Mouse (Mus musculus): ENCODE measurements at regions not wholly inside any gene's neighbourhood (a gene's known extent, or its start where the extent isn't known, plus 50 kb on each side); places are given as distances from the start of the nearest gene placed in this dataset.

DNA sequence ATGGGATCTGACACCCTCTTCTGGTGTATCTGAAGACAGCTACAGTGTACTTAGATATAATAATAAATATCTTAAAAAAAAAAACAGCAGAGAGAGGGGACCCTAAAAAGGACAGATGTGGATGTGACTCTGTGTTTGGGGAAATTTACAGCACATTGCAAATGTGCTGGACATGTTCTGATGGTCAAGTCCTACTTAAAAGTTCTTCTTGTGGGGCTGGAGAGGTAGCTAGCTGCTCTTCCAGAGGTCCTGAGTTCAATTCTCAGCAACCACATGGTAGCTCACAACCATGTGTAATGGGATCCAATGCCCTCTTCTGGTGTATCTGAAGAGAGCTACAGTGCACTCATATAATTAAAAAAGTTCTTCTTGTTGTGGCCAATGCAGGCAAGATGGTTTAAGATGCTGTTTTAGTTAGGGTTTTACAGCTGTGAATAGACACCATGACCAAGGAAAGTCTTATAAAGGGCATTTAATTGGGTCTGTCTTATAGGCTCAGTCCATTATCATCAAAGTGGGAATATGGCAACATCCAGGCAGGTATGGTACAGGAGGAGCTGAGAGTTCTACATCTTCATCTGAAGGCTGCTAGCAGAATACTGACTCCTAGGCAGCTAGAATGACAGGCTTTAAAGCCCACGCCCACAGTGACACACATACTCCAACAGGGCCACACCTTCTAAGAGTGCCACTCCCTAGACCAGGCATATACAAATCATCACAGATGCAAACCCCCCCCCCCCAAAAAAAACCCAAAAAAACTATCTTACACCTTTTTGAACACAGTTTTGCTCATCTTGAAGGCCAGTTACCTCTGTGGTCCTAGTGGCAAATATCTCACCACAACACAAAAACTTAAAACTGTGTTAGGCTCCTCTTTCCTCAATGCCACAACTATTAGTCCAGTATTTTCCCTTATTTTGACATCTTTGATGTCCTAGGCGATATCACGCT lies 118.5 kb upstream of the Cpm start:
- Histone ChIP-seq H3K4me2 (ENCODE audit: low read depth, low read length) (no peak overlapping the region), H3K9me3 (ENCODE audit: control insufficient read depth, low read length) (no peaks in the 10 kb centered on the region), H3K4me1 (ENCODE audit: control insufficient read depth, insufficient read depth, low read length) (no peaks in the 10 kb centered on the region), H3K27ac (ENCODE audit: low read length) (no peak overlapping the region), H3K4me3 (ENCODE audit: low read length) (no peak overlapping the region), H3K9ac (ENCODE audit: low read depth, low read length) (no peak overlapping the region), H3K36me3 (ENCODE audit: control insufficient read depth, insufficient read depth, low read length) (no peaks in the 10 kb centered on the region), H3K27me3 (replicated peaks; ENCODE audit: control insufficient read depth, insufficient read depth, low read length) (no peaks in the 10 kb centered on the region)
- no peak for ATAC-seq
- 89% methylated on average over 3 of the region's 3 CpGs for WGBS

DNA sequence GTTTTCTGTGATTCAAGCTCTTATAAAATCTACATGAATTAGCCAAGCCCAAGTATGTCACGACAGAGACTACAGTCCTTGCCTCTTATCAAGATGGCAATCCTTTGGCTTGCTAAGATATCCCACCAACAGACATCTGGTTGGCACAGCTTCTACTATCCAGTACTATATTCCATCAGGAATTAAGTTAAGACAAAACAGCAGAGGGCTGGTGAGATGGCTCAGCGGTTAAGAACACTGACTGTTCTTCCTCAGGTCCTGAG lies 119.1 kb upstream of the Cpm start:
- WGBS, result 90% methylated on average over 2 of the region's 2 CpGs
- Histone ChIP-seq H3K9me3 (ENCODE audit: control insufficient read depth, low read length) (no peaks in the 10 kb centered on the region), H3K4me1 (ENCODE audit: control insufficient read depth, insufficient read depth, low read length) (no peaks in the 10 kb centered on the region), H3K27ac (ENCODE audit: low read length) (no peak overlapping the region), H3K4me3 (ENCODE audit: low read length) (no peak overlapping the region), H3K4me2 (ENCODE audit: low read depth, low read length) (no peak overlapping the region), H3K36me3 (ENCODE audit: control insufficient read depth, insufficient read depth, low read length) (no peaks in the 10 kb centered on the region), H3K27me3 (replicated peaks; ENCODE audit: control insufficient read depth, insufficient read depth, low read length) (no peaks in the 10 kb centered on the region), H3K9ac (ENCODE audit: low read depth, low read length) (no peak overlapping the region)
- no peak for ATAC-seq

DNA sequence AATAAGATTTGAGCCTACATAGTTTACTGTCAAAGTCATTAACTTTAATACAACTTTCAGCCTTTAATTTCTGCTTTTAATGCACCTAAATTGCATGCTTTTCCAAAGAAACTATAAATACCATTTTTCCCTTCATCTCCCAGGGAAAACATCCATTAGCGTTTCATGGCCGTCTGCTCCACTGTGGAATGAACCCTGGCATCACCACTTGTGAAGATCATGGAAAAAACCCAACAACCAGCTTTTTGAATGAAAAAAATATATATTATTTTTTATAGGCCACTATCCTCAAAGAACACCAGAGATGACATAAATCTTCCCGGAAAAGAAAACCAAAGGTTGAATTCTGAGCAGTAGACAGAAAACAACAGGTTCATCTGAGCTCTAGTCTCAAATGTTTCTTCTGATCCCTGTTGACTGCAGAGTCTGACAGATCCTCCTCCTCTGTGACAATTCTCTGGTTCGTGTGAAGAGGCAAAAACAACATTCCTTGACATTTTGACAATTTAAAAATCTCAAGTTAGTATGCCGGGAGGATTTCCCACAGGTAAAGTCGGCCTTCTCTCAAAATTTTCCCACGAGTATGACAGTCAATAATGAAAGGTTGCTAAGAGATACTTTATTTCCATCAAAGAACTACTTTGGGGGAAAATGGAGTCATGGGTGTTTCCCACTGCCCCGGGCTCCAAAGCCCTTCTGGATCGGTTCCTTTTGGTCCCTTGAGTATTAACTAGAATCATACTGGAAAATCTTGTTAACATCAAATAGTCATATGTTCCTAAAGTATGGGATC lies 119.7 kb upstream of the Cpm start:
- WGBS, result 84% methylated on average over 9 of the region's 9 CpGs
- Histone ChIP-seq H3K9ac (ENCODE audit: low read depth, low read length) (no peak overlapping the region), H3K27me3 (replicated peaks; ENCODE audit: control insufficient read depth, insufficient read depth, low read length) (no peaks in the 10 kb centered on the region), H3K4me1 (ENCODE audit: control insufficient read depth, insufficient read depth, low read length) (no peaks in the 10 kb centered on the region), H3K36me3 (ENCODE audit: control insufficient read depth, insufficient read depth, low read length) (no peaks in the 10 kb centered on the region), H3K9me3 (ENCODE audit: control insufficient read depth, low read length) (no peaks in the 10 kb centered on the region), H3K4me3 (ENCODE audit: low read length) (no peak overlapping the region), H3K27ac (ENCODE audit: low read length) (no peak overlapping the region), H3K4me2 (ENCODE audit: low read depth, low read length) (no peak overlapping the region)
- ATAC-seq, result no peak

DNA sequence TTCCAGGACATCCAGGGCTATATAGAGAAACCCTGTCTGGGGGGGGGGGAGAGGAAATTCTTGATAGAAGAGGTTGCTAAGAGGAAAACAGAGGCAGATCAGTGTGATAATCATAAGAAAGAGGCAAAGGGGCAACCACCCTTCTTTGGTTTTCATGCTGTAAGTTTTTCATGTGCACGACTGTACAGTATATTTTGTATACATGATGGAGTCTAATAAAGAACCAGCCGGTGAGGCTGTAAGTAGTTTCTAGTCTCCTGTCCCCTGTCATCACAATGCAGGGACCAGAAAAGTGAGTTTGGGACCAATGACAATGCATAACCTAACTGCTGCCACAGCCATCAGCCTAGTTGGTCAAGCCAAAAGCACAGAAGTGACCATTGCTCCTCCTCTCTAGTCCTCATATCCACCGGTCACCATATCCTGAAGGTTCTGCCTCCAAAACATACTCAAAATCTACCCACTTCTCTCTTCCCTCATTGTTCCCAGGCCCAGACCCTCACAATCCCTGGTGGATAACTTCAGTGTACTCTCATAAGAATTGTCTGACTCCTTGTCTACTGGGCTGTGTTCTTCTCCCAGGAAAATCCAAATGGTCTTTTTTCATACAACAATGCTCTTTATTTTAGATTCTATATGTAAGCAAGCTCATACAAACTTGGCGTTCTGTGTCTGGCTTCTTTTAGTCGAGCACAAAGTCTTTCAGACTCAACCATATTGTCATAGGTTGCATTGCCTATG lies 122.9 kb upstream of the Cpm start:
- no peak overlapping the region for H3K9ac ChIP-seq (ENCODE audit: low read depth, low read length)
- no peak overlapping the region for H3K4me2 ChIP-seq (ENCODE audit: low read depth, low read length)
- no peak overlapping the region for H3K27ac ChIP-seq (ENCODE audit: low read length)
- no peak for ATAC-seq
- no peaks in the 10 kb centered on the region for H3K27me3 ChIP-seq (replicated peaks; ENCODE audit: control insufficient read depth, insufficient read depth, low read length)
- 95% methylated on average over 5 of the region's 5 CpGs for WGBS
- H3K36me3 ChIP-seq (ENCODE audit: control insufficient read depth, insufficient read depth, low read length), result no peaks in the 10 kb centered on the region
- no peak overlapping the region for H3K4me3 ChIP-seq (ENCODE audit: low read length)
- no peaks in the 10 kb centered on the region for H3K9me3 ChIP-seq (ENCODE audit: control insufficient read depth, low read length)
- H3K4me1 ChIP-seq (ENCODE audit: control insufficient read depth, insufficient read depth, low read length), result no peaks in the 10 kb centered on the region

DNA sequence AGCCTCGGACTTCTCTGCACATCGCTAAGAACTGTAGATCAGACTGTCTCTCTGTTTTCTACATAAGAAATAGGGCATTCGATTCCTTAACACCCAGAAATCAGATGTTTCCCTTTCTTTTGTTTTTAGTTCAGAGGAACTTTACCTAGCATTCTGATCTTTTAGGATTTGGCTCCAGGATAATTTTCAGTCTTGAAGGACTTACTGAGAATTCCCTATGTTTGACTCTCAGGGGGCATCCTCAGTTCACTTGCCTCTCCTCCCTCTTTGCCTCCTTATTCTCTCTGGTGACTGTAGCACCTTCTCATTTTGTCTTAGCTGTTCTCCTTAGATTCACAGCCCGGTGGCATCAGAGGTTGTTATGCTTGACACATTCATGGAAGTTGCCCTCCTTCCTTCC lies 123.8 kb upstream of the Cpm start:
- H3K9me3 ChIP-seq (ENCODE audit: control insufficient read depth, low read length), result no peaks in the 10 kb centered on the region
- ATAC-seq, result no peak
- no peaks in the 10 kb centered on the region for H3K4me1 ChIP-seq (ENCODE audit: control insufficient read depth, insufficient read depth, low read length)
- no peak overlapping the region for H3K9ac ChIP-seq (ENCODE audit: low read depth, low read length)
- H3K4me3 ChIP-seq (ENCODE audit: low read length), result no peak overlapping the region
- no peak overlapping the region for H3K4me2 ChIP-seq (ENCODE audit: low read depth, low read length)
- no peak overlapping the region for H3K27ac ChIP-seq (ENCODE audit: low read length)
- H3K27me3 ChIP-seq (replicated peaks; ENCODE audit: control insufficient read depth, insufficient read depth, low read length), result no peaks in the 10 kb centered on the region
- no peaks in the 10 kb centered on the region for H3K36me3 ChIP-seq (ENCODE audit: control insufficient read depth, insufficient read depth, low read length)
- 82% methylated on average over 4 of the region's 4 CpGs for WGBS

DNA sequence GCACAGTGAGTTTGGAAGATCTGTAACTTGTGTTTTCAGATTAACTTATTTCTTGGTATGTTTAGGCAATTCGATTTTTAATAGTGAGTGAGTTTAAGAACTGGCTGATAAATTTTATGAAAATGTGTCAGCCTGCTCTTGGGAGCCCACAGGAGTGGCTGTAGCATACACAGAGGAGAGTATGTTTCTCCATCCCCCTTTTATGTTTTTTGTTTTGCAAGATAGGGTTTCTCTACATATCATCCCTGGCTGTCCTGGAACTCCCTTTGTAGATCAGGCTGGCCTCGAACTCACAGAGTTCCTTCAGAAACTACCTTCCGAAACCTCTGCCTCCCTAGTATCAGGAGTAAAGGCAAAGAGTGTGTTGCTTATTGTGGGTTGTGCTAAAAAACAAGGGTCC lies 124.2 kb upstream of the Cpm start:
- H3K9me3 ChIP-seq (ENCODE audit: control insufficient read depth, low read length), result no peaks in the 10 kb centered on the region
- no peaks in the 10 kb centered on the region for H3K36me3 ChIP-seq (ENCODE audit: control insufficient read depth, insufficient read depth, low read length)
- H3K27ac ChIP-seq (ENCODE audit: low read length), result no peak overlapping the region
- H3K4me1 ChIP-seq (ENCODE audit: control insufficient read depth, insufficient read depth, low read length), result no peaks in the 10 kb centered on the region
- no peak overlapping the region for H3K4me2 ChIP-seq (ENCODE audit: low read depth, low read length)
- no peak overlapping the region for H3K9ac ChIP-seq (ENCODE audit: low read depth, low read length)
- 92% methylated on average over 3 of the region's 3 CpGs for WGBS
- no peak for ATAC-seq
- no peak overlapping the region for H3K4me3 ChIP-seq (ENCODE audit: low read length)
- no peaks in the 10 kb centered on the region for H3K27me3 ChIP-seq (replicated peaks; ENCODE audit: control insufficient read depth, insufficient read depth, low read length)

DNA sequence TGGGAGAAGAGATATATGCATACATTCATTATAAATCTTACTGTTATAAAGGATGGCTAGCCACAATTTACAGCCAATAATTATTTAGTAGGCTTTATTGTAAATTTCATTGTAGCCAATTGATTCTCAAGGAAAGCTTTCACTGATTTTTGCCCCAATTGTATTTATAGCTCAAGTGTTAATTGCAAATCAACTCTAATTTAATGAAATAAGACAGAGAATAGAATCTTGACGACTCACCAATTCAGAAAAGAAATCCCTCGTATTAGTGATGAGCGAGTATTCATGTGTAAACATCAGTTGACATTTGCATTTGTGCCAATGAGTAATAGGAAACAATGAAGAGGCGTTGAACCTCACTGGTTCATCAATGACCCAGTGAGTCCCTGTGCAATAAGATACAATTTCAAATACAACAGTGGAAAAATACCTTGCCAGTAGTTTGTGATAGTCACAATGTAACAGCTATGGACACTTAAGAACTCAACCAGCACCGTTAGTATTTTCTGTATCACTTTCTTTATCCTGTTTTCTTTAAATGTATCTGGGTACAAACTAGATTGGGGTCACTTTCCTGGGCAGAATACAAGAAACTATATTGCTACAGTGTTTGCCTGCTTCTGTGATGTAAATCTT lies 124.6 kb upstream of the Cpsf6 start:
- no peak for ATAC-seq
- H3K27me3 ChIP-seq (replicated peaks; ENCODE audit: control insufficient read depth, insufficient read depth, low read length), result no peaks in the 10 kb centered on the region
- 81% methylated on average over 5 of the region's 5 CpGs for WGBS
- H3K36me3 ChIP-seq (ENCODE audit: control insufficient read depth, insufficient read depth, low read length), result no peaks in the 10 kb centered on the region
- no peak overlapping the region for H3K4me3 ChIP-seq (ENCODE audit: low read length)
- H3K4me2 ChIP-seq (ENCODE audit: low read depth, low read length), result no peak overlapping the region
- H3K27ac ChIP-seq (ENCODE audit: low read length), result no peak overlapping the region
- H3K4me1 ChIP-seq (ENCODE audit: control insufficient read depth, insufficient read depth, low read length), result no peaks in the 10 kb centered on the region
- no peaks in the 10 kb centered on the region for H3K9me3 ChIP-seq (ENCODE audit: control insufficient read depth, low read length)
- no peak overlapping the region for H3K9ac ChIP-seq (ENCODE audit: low read depth, low read length)

DNA sequence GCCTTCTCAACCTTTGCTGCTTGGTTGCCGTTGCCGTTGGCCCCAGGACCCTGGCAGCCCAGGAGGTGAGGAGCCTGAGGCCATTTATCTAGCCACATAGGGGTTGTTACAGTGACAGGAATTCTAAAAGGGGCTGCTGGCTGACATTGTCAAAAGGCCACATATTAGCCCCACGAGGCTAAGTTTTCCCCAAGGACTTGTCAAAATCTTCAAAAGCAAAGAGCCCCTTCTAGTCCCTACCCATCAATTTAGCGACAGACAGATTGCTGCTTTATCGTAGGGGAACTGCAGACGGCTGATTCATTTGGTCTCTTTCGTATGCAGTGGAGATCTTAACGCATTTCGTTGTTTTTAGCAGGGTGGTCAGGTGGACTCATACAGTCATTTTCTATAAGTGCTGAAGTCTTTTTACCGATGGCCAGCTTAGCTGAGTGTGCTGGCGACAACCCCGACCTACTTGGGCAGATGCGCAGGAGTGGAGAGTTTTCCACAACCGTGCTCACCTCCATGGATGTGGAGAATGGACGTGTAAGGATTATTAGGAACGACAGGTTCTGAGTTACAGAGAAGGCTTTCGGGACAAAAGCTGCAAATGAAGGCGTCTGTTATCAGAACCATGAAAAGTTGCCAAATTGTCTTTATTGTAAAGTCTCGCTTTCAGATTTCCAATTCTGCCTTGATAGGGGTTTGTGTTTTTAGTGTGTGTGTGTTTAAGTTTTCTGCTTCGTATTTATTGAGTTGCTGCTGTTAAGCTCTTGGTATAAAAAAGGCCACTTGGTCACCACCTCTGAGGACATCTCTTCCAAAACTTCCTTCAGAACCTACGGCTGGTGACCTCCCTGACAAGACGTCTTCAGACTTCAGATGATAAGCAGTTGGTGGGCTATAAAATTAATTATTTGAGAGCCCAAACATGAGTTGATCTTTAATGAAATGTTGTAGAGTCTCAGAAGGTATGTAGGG lies 123.7 kb upstream of the Cpsf6 start:
- H3K27me3 ChIP-seq (replicated peaks; ENCODE audit: control insufficient read depth, insufficient read depth, low read length), result no peaks in the 10 kb centered on the region
- no peaks in the 10 kb centered on the region for H3K4me1 ChIP-seq (ENCODE audit: control insufficient read depth, insufficient read depth, low read length)
- H3K9me3 ChIP-seq (ENCODE audit: control insufficient read depth, low read length), result no peaks in the 10 kb centered on the region
- H3K27ac ChIP-seq (ENCODE audit: low read length), result no peak overlapping the region
- no peak for ATAC-seq
- 82% methylated on average over 22 of the region's 22 CpGs for whole genome bisulfite sequencing
- H3K36me3 ChIP-seq (ENCODE audit: control insufficient read depth, insufficient read depth, low read length), result no peaks in the 10 kb centered on the region
- no peak overlapping the region for H3K4me2 ChIP-seq (ENCODE audit: low read depth, low read length)
- no peak overlapping the region for H3K9ac ChIP-seq (ENCODE audit: low read depth, low read length)
- no peak overlapping the region for H3K4me3 ChIP-seq (ENCODE audit: low read length)

All from intestine, embryonic 16.5 days (tissue).